ENCODE assay signal across 24 mouse cellular contexts in genomic region chr6:135175014-135175413, GRCm38 (mm10). TPM values are rescaled to one million over a fixed set of nuclear protein-coding genes. Genes with fewer than 3 reads are reported as not detected.
DNase-seq lines count a peak whose midpoint lies in the region; ATAC-seq and TF ChIP-seq lines count a peak whose summit lies in the region.
"Had no signal": no experiment of that assay in that cellular context is flagged by ENCODE, and none has a peak within 500 bp of the region (broad histone marks: within the 10 kb centered on the region; RNA-seq: fewer than 3 reads in every experiment).

No protein-coding gene starts in this region.

- DNase-seq in adrenal gland, postnatal 14 days, result peak; percentile 29
- DNase-seq in adrenal gland, postnatal 25 days, result no peak
- DNase-seq in left cerebral cortex, adult 11 months (ENCODE audit: low spot score), result peak; percentile 44
- no peak for DNase-seq in left cerebral cortex, postnatal 10 days (ENCODE audit: extremely low spot score in 1 of 2, low spot score in 2 of 2)
- DNase-seq in left cerebral cortex, adult 9 months (ENCODE audit: low spot score in 2 of 2), result peak; percentile 51 to 58
- no peak for DNase-seq in gastrocnemius, adult 8-10 months (ENCODE audit: low spot score in 2 of 2)
- DNase-seq: cerebellum, postnatal 25 days; gastrocnemius, postnatal 10 days; heart, adult 18-20 months; heart, postnatal 4 days; kidney, adult 2 months; kidney, postnatal 14 days; lung, postnatal 10 days; spleen, adult 18-20 months; thymus, adult 2 months had no signal

- ATAC-seq in intestine, postnatal 0 days, result no peak
- ATAC-seq: hindbrain, postnatal 0 days had no signal

- H3K4me2 ChIP-seq in intestine, postnatal 0 days (replicated peaks; ENCODE audit: low read depth), result no peak overlapping the region
- H3K4me2 ChIP-seq: forebrain, embryonic 12.5 days had no signal

- WGBS in intestine, postnatal 0 days, result 96% methylated on average over 1 of the region's 1 CpGs

- H3K79me3 ChIP-seq in C2C12 (ENCODE audit: low read depth), result no peaks in the 10 kb centered on the region

- no peaks in the 10 kb centered on the region for H3K27me3 ChIP-seq in C2C12 (ENCODE audit: control insufficient read depth, insufficient read depth, insufficient read length)
- no peaks in the 10 kb centered on the region for H3K27me3 ChIP-seq in intestine, postnatal 0 days (replicated peaks; ENCODE audit: control insufficient read depth, insufficient read depth, low read length)

- no peak overlapping the region for H3ac ChIP-seq in C2C12 (ENCODE audit: control insufficient read depth, insufficient read length, low read depth)

- intact Hi-C loops in left cerebral cortex, postnatal 10 days (cut with DNase I), result no loop called here

- no peaks in the 10 kb centered on the region for H3K4me1 ChIP-seq in intestine, postnatal 0 days (replicated peaks; ENCODE audit: control insufficient read depth, insufficient read depth, low read length)
- H3K4me1 ChIP-seq: forebrain, embryonic 12.5 days had no signal

- no peak for TF ChIP-seq CTCF in C2C12 (IDR thresholded peaks at IDR 0.05; ENCODE audit: control insufficient read depth, insufficient read depth, insufficient read length)
- no peak for TF ChIP-seq CTCF in intestine, postnatal 0 days (IDR thresholded peaks at IDR 0.05; ENCODE audit: low read depth)

- no peaks in the 10 kb centered on the region for H3K79me2 ChIP-seq in C2C12 (ENCODE audit: control insufficient read depth, insufficient read depth)

- H3K9ac ChIP-seq in intestine, postnatal 0 days (ENCODE audit: low read depth, low read length), result no peak overlapping the region
- H3K9ac ChIP-seq: forebrain, embryonic 12.5 days had no signal

- no peak overlapping the region for H3K4me3 ChIP-seq in C2C12 (ENCODE audit: insufficient read depth, poor library complexity, severe bottlenecking)
- H3K4me3 ChIP-seq in intestine, postnatal 0 days (ENCODE audit: low read depth, low read length), result no peak overlapping the region
- H3K4me3 ChIP-seq: forebrain, embryonic 12.5 days; megakaryocyte, embryonic 14.5 days had no signal

- H3K9me3 ChIP-seq in intestine, postnatal 0 days (ENCODE audit: control insufficient read depth), result no peaks in the 10 kb centered on the region
- H3K9me3 ChIP-seq: forebrain, embryonic 12.5 days had no signal

- H3K27ac ChIP-seq in intestine, postnatal 0 days (ENCODE audit: low read depth, low read length), result no peak overlapping the region
- H3K27ac ChIP-seq: forebrain, embryonic 12.5 days; hindbrain, postnatal 0 days had no signal

- H3K36me3 ChIP-seq in C2C12 (ENCODE audit: control insufficient read depth, insufficient read depth), result no peaks in the 10 kb centered on the region
- H3K36me3 ChIP-seq in intestine, postnatal 0 days (ENCODE audit: control insufficient read depth, insufficient read depth), result no peaks in the 10 kb centered on the region
- H3K36me3 ChIP-seq: forebrain, embryonic 12.5 days had no signal

TF ChIP-seq in C2C12, 6 proteins besides CTCF, POLR2A, EP300 and RAD21:
- TF ChIP-seq MAX (IDR thresholded peaks at IDR 0.05) (no peak), MYOD1 (IDR thresholded peaks at IDR 0.05; ENCODE audit: control insufficient read depth, insufficient read length, low read depth) (peak; percentile 20), FOSL1 (IDR thresholded peaks at IDR 0.05; ENCODE audit: insufficient read depth, low read length, poor library complexity, severe bottlenecking) (no peak), MYOG (IDR thresholded peaks at IDR 0.05; ENCODE audit: control insufficient read depth, extremely low read depth, insufficient read length) (no peak), USF1 (IDR thresholded peaks at IDR 0.05; ENCODE audit: low read depth) (no peak)

RNA-seq across cellular contexts. Expression of gene Fam234b, which starts 22.8 kb away (rescaled TPM):
- 28.7 and 29.4 TPM in 2 replicates for total RNA-seq in adrenal gland, postnatal 14 days (2021)
- 18.1 and 32.1 TPM in 2 replicates for total RNA-seq in adrenal gland, postnatal 25 days (2021)
- 10 to 100 TPM; 98.1 TPM for total RNA-seq in left cerebral cortex, postnatal 10 days (2021)
- polyA plus RNA-seq in C2C12 (2012; fragmentation: generic; extraction: Trizol), result 4.6 TPM
- 20.9 and 21.7 TPM in 2 replicates for polyA plus RNA-seq in intestine, postnatal 0 days (2015; fragmentation: Nextera tagmentation; extraction: Ambion mirVana)
- 1 to 10 TPM; 3.0 to 3.6 (median 3.3) TPM for total RNA-seq in gastrocnemius, adult 8-10 months (2022)

RNA-seq across cellular contexts. Expression of gene Hebp1, which starts 22.8 kb away (rescaled TPM):
- total RNA-seq in adrenal gland, postnatal 14 days (2021), result 26.4 and 46.0 TPM in 2 replicates
- total RNA-seq in adrenal gland, postnatal 25 days (2021), result 16.4 and 23.9 TPM in 2 replicates
- total RNA-seq in left cerebral cortex, postnatal 10 days (2021), result 10 to 100 TPM; 37.8 to 39.5 TPM
- polyA plus RNA-seq in C2C12 (2012; fragmentation: generic; extraction: Trizol), result 18.4 TPM
- polyA plus RNA-seq in intestine, postnatal 0 days (2015; fragmentation: Nextera tagmentation; extraction: Ambion mirVana), result 62.8 and 78.9 TPM in 2 replicates
- total RNA-seq in gastrocnemius, adult 8-10 months (2022), result 10 to 100 TPM in 2 of 4 experiments, 1 to 10 TPM in 2; 4.3 to 13.2 (median 9.9) TPM

RNA-seq across cellular contexts. Expression of gene Gprc5d, which starts 56.9 kb away (rescaled TPM):
- not detected in 2 replicates for total RNA-seq in adrenal gland, postnatal 14 days (2021)
- total RNA-seq in adrenal gland, postnatal 25 days (2021), result not detected in 2 replicates
- not detected for total RNA-seq in left cerebral cortex, postnatal 10 days (2021)
- polyA plus RNA-seq in C2C12 (2012; fragmentation: generic; extraction: Trizol), result not detected
- polyA plus RNA-seq in intestine, postnatal 0 days (2015; fragmentation: Nextera tagmentation; extraction: Ambion mirVana), result not detected in 2 replicates
- total RNA-seq in gastrocnemius, adult 8-10 months (2022), result not detected
- total RNA-seq: gastrocnemius, postnatal 10 days; heart, adult 18-20 months; hindbrain, postnatal 0 days; layer of hippocampus, postnatal 25 days; midbrain, postnatal 0 days had no signal
- polyA plus RNA-seq: forebrain, embryonic 12.5 days; heart, embryonic 14.5 days; hindbrain, postnatal 0 days; stomach, embryonic 14.5 days had no signal

Comparison
In these comparisons a context has a peak if more than half of its experiments do, and no peak if none do; other contexts are left out.
1. DNase-seq: peak in adrenal gland, postnatal 14 days (single experiment), left cerebral cortex, adult 11 months (single experiment) and left cerebral cortex, adult 9 months (2 of 2); none in adrenal gland, postnatal 25 days (single experiment), left cerebral cortex, postnatal 10 days (0 of 2) and gastrocnemius, adult 8-10 months (0 of 2).